Mouse (Mus musculus): ENCODE measurements at regions not wholly inside any gene's neighbourhood (a gene's known extent, or its start where the extent isn't known, plus 50 kb on each side); places are given as distances from the start of the nearest gene placed in this dataset.
"Not testable (repeated sequence)": the region's sequence is repeated elsewhere in the genome, so short reads cannot be mapped to it uniquely, and the experiment has no call there.

- DNase-seq, result no peak
- no peaks in the 10 kb centered on the region for H3K36me3 ChIP-seq (ENCODE audit: insufficient read depth)
- H3K27ac ChIP-seq (ENCODE audit: low read depth, low read length), result no peak overlapping the region
- H3K27me3 ChIP-seq (ENCODE audit: insufficient read depth, low read length), result no peaks in the 10 kb centered on the region
- H3K4me2 ChIP-seq (ENCODE audit: low read depth), result no peak overlapping the region
- TF ChIP-seq CTCF (IDR thresholded peaks at IDR 0.05; ENCODE audit: low read depth), result no peak
- ATAC-seq, result no peak
- 35% methylated on average over 3 of the region's 3 CpGs for WGBS
- no peak overlapping the region for H3K9ac ChIP-seq
- H3K9me3 ChIP-seq (ENCODE audit: low read length), result no peaks in the 10 kb centered on the region
- H3K4me1 ChIP-seq (ENCODE audit: insufficient read depth), result no peaks in the 10 kb centered on the region
- H3K4me3 ChIP-seq (ENCODE audit: low read depth, low read length), result no peak overlapping the region
Measured at GRCm38 (mm10) chr4:22196501-22196900, 160.8 kb upstream of the Fbxl4 start.

DNA sequence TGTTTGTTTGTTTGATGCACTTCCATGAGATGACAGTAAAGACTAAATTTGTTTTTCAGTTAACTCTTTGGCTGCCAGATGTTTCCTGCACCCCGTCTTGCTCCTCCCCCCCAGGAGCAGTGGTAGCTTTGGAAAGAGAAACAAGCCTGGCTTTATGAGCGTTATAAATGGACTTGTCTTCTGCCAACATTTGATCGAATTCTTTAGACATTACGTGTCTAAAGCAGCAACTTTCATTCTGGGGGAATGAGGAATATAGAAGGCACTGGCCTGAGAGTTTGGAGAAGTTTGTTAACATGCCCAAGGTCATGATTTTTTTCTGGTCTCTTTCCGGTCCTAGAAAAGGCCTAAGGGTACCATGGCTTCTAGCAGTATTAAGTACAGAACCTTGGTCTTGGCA is 148.8 kb upstream of the Fbxl4 start:
- no peaks in the 10 kb centered on the region for H3K4me1 ChIP-seq (ENCODE audit: insufficient read depth)
- H3K9me3 ChIP-seq (ENCODE audit: low read length), result no peaks in the 10 kb centered on the region
- no peak overlapping the region for H3K4me3 ChIP-seq (ENCODE audit: low read depth, low read length)
- TF ChIP-seq CTCF (IDR thresholded peaks at IDR 0.05; ENCODE audit: low read depth), result no peak
- DNase-seq (no peak), ATAC-seq (no peak)
- H3K9ac ChIP-seq, result no peak overlapping the region
- H3K36me3 ChIP-seq (ENCODE audit: insufficient read depth), result no peaks in the 10 kb centered on the region
- H3K27ac ChIP-seq (ENCODE audit: low read depth, low read length), result no peak overlapping the region
- no peak overlapping the region for H3K4me2 ChIP-seq (ENCODE audit: low read depth)
- 77% methylated on average over 5 of the region's 5 CpGs for WGBS
- no peaks in the 10 kb centered on the region for H3K27me3 ChIP-seq (ENCODE audit: insufficient read depth, low read length)

GRCm38 (mm10) chr4:22237640-22238039 is 119.7 kb upstream of the Fbxl4 start:
- Histone ChIP-seq H3K4me2 (ENCODE audit: low read depth) (no peak overlapping the region), H3K36me3 (ENCODE audit: insufficient read depth) (no peaks in the 10 kb centered on the region), H3K9me3 (ENCODE audit: low read length) (no peaks in the 10 kb centered on the region), H3K27ac (ENCODE audit: low read depth, low read length) (no peak overlapping the region), H3K4me1 (ENCODE audit: insufficient read depth) (no peaks in the 10 kb centered on the region), H3K9ac (no peak overlapping the region), H3K27me3 (ENCODE audit: insufficient read depth, low read length) (no peaks in the 10 kb centered on the region), H3K4me3 (ENCODE audit: low read depth, low read length) (no peak overlapping the region)
- no peak for TF ChIP-seq CTCF (IDR thresholded peaks at IDR 0.05; ENCODE audit: low read depth)
- no peak for ATAC-seq
- no peak for DNase-seq
- WGBS, result 85% methylated on average over 3 of the region's 3 CpGs

- 9% methylated on average over 1 of the region's 1 CpGs for WGBS
- not testable (repeated sequence) for H3K27me3 ChIP-seq (ENCODE audit: insufficient read depth, low read length); H3K4me2 ChIP-seq (ENCODE audit: low read depth); H3K9ac ChIP-seq; DNase-seq; H3K36me3 ChIP-seq (ENCODE audit: insufficient read depth); H3K4me3 ChIP-seq (ENCODE audit: low read depth, low read length); H3K27ac ChIP-seq (ENCODE audit: low read depth, low read length); H3K4me1 ChIP-seq (ENCODE audit: insufficient read depth); H3K9me3 ChIP-seq (ENCODE audit: low read length); ATAC-seq
Measured at GRCm38 (mm10) chr4:22250276-22250675, 107.1 kb upstream of the Fbxl4 start.

DNA sequence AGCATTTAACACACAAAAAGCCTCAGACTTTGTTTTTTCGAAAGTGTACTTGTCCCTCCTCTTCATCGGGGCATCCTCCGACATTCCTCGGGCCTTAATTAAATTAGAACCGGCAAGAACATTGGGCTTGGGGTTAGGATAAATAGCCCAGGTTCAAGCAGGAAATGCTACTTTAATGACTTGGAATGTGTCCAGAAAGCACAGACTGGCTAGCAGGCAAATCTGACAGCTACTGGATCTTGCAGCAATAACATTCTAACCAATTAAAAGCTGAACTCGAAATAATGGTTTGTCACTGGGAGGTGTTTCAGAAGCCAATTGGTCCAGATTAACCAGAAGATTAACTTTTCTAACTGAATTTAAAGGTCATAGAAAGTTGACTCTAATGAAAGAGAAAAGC is 93.4 kb upstream of the Fbxl4 start:
- ATAC-seq, result peak; percentile 38; the same call in 1 of the 2 replicates
- Histone ChIP-seq H3K9me3 (ENCODE audit: low read length) (no peaks in the 10 kb centered on the region), H3K9ac (no peak overlapping the region), H3K36me3 (ENCODE audit: insufficient read depth) (no peaks in the 10 kb centered on the region), H3K4me1 (ENCODE audit: insufficient read depth) (no peaks in the 10 kb centered on the region), H3K27me3 (ENCODE audit: insufficient read depth, low read length) (no peaks in the 10 kb centered on the region), H3K4me2 (ENCODE audit: low read depth) (no peak overlapping the region), H3K27ac (ENCODE audit: low read depth, low read length) (no peak overlapping the region), H3K4me3 (ENCODE audit: low read depth, low read length) (no peak overlapping the region)
- no peak for TF ChIP-seq CTCF (IDR thresholded peaks at IDR 0.05; ENCODE audit: low read depth)
- peak; percentile 20 for DNase-seq
- 12% methylated on average over 6 of the region's 6 CpGs for WGBS

DNA sequence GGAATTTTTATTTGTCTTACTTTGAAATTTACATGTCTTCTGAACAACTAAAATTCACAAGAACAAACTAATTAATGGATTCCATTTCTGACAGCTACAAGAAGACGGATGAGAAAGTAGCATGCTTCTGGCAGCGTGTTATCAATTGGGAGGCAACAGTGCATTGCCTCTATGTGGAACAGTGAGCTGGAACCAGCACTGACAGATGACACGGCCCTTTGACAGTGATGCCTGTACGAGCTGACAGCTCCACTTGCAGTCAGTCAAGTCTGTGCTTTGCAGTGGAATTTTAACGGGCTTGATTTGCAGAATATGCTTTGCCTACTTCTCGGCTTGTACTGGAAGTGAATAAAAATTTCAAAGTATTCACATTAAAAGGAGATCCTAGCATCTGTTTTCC is 88.3 kb upstream of the Fbxl4 start:
- 23% methylated on average over 6 of the region's 6 CpGs for WGBS
- no peak for TF ChIP-seq CTCF (IDR thresholded peaks at IDR 0.05; ENCODE audit: low read depth)
- Histone ChIP-seq H3K9ac (no peak overlapping the region), H3K4me1 (ENCODE audit: insufficient read depth) (no peaks in the 10 kb centered on the region), H3K36me3 (ENCODE audit: insufficient read depth) (no peaks in the 10 kb centered on the region), H3K4me2 (ENCODE audit: low read depth) (no peak overlapping the region), H3K27me3 (ENCODE audit: insufficient read depth, low read length) (no peaks in the 10 kb centered on the region), H3K27ac (ENCODE audit: low read depth, low read length) (no peak overlapping the region), H3K9me3 (ENCODE audit: low read length) (no peaks in the 10 kb centered on the region), H3K4me3 (ENCODE audit: low read depth, low read length) (no peak overlapping the region)
- peak; percentile 96 for ATAC-seq
- peak; percentile 55 for DNase-seq

DNA sequence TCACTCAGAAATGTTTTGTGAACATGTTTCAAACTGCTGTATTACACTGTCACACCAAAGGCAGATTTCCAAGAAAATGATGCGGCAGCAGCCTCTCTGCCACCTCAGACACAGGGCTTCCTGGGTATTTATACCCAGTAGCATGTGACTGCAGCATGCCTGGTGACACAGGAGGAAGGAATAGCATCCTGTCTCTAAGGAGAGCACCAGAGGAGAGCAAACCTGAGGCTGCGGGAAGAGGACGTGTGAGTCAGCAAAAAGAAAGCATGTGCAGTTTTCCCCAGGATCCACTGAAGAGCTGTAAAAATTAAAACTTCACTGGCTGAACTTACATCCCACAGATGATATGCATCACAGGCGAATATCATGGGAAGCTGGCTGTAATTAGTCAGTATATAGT is 83.2 kb upstream of the Fbxl4 start:
- DNase-seq, result no peak
- Histone ChIP-seq H3K4me1 (ENCODE audit: insufficient read depth) (no peaks in the 10 kb centered on the region), H3K4me2 (ENCODE audit: low read depth) (no peak overlapping the region), H3K4me3 (ENCODE audit: low read depth, low read length) (no peak overlapping the region), H3K27me3 (ENCODE audit: insufficient read depth, low read length) (no peaks in the 10 kb centered on the region), H3K27ac (ENCODE audit: low read depth, low read length) (no peak overlapping the region), H3K36me3 (ENCODE audit: insufficient read depth) (no peaks in the 10 kb centered on the region), H3K9ac (no peak overlapping the region), H3K9me3 (ENCODE audit: low read length) (no peaks in the 10 kb centered on the region)
- no peak for TF ChIP-seq CTCF (IDR thresholded peaks at IDR 0.05; ENCODE audit: low read depth)
- ATAC-seq, result peak; percentile 73
- WGBS, result 71% methylated on average over 4 of the region's 4 CpGs
